Mouse (Mus musculus) spleen, postnatal 10 days (tissue): Measurements from ENCODE around the gene Celsr3.

Experiments
- DNase-seq, 2 experiments: peaks; one replicate each; pipeline ENCODE4 v3.0.0; 2021 to 2022; ENCODE audit warnings: low spot score in 2 of 2

Celsr3 gene

DNA sequence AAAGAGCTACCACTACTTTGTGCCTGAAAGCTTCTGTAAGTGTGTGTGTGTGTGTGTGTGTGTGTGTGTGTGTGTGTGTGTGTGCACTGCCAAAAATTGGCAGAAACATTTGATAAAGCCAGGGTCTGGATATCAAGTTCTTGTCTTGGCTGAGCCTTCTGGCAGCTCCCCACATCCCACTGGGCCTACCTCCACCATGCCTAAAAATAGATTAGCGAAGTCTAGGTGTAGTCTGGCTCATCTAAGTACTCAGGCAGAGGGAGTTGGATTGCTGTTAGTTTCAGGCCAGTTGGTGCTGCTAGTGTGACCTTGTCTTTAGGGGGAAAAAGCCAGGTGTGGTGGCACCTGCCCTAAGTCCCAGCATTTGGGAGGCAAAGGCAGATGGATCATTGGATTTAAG is 19.3 kb upstream of the Celsr3 start:
- peak in 1 of 2 experiments; percentile 40 for DNase-seq

DNA sequence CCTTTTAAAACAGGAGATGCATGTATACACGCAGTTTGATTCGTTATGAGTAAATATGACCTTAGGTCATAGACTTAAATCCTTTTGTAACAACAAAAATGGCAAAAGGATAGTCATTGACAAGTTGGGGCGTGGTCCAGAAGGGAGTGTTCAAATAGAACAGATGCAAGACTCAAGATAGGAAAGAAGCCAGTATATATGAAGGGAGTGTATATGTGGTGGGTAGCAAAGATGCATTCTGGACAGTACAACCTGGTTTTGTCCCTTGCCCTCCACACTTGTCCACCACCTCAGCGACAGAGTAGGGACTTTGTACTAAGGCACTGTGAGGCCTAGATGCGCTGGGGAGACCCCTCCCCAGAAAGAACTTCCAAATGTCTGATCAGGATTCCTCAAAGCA is 18.4 kb upstream of the Celsr3 start:
- peak in 1 of 2 experiments; percentile 50 for DNase-seq

DNA sequence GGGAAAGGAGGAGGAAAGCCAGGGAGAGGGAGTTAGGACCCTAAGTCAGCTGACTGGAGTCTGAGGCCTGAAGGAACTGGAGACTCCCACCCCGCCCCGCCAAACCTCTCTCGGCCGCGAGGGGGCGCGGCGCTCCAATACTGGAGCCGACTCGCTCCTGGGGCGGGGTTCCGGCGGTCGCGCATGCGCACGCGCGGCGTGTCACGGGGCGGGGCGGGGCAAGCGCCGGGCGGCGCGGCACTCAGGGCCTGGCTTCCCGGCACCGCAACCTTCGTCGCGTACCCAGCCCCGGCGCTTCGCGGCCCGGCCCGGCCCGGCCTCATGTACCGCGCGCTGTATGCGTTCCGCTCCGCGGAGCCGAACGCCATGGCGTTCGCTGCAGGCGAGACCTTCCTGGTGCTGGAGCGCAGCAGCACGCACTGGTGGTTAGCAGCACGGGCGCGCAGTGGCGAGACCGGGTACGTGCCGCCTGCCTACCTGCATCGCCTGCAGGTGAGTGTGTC is 17.9 kb upstream of the Celsr3 start, which contains the start of gene Nckipsd:
Gene Nckipsd (plus strand): TSS at position 206 of the 503 bp plus-strand sequence.
- DNase-seq, result peak; percentile 98

DNA sequence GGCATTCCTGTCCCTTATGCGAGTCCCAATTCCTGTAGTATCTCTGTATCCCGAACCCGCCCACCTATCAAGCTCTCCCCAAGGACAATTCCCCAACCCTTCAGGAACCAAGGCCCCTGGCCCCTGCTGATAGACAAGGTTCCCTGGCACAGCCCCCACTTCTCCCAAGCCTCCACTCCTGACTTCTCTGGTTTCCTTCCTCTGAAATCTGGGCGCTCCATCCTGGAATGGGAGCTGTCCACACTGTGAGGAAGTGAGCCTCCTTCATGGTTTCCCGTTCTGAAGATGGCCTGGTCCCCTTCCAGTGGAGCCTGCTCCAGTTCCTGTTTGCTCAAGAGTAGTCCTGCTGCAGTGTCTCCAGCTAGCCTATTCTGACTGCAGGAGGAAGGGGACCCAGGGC is 16.9 kb upstream of the Celsr3 start:
- DNase-seq, result no peak

DNA sequence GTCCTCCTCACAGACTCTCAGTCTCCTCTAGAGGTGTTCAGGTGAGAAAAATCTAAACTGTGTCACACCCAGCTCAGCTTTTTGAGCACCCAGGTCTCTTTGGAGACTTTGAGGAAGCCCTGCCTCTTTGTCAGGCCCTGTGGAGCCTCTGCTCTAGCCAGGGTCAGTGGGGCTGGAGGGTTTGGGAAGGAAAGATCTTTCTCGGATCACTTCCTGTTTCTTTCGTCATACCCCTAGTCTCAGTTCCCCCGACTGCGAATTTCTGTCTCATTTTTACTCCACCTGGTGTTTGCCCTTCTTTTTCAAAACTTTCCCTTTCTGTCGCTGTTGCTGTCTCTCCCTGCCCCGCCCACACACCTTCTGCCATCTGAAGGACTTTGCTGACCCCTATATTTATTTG is 16.4 kb upstream of the Celsr3 start:
- no peak for DNase-seq

DNA sequence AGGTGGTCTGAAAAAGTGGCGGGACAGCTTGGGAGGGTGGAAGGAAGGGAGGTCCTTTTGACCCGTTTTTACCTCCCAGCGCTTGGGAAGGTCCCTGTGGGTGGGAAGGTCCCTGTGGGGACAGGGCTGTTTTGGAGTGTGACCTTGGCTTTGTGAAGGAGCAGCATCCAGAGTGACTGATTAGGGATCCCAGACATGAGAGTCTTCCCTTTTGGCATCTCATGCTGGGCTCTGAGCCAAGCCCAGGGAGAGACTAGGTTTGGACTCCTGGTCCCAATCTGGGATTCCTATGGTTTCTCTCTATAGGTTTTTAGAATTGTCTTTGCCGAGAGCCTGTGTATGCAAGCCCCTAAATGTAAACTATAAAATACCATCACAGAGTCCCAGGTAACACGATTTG is 15.6 kb upstream of the Celsr3 start:
- no peak for DNase-seq

DNA sequence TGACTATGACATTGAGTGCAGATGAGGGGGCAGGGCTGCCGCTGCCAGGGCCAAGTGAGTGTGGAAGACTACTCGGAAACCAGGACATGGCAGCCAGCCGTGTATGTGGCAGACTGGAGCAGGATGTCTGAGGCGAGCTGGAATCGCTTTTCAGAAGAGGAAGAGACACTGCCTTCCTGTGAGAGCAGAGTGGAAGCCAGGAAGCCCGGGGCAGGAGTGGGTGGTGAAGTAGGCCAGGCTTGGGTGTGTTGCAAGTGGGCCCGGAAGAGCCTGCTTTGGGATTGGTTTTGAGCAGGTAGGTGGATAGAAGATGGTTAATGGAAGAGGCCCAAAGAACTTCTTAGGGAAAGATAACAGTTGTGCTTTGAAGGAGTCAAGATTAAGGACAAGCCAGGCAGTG is 10.6 kb upstream of the Celsr3 start:
- DNase-seq, result no peak

DNA sequence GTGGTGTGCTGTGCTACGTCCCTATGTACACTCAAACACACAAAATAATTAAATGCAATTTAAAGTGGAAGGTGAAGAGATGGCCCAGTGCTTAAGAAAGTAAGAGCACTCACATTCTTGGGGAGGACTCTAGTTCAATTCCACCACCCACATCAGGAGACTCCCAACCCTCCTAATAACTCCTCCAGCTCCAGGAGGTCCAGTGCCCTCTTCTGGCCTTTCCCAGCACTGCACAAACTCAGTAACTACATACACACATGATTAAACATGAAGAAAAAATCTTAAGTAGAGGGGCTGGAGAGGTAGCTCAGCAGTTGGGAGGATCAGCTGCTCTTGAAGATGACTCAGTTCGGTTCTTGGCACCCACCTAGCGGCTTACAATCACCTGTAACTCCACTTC is 6.6 kb upstream of the Celsr3 start:
- DNase-seq, result peak in 1 of 2 experiments; percentile 76

DNA sequence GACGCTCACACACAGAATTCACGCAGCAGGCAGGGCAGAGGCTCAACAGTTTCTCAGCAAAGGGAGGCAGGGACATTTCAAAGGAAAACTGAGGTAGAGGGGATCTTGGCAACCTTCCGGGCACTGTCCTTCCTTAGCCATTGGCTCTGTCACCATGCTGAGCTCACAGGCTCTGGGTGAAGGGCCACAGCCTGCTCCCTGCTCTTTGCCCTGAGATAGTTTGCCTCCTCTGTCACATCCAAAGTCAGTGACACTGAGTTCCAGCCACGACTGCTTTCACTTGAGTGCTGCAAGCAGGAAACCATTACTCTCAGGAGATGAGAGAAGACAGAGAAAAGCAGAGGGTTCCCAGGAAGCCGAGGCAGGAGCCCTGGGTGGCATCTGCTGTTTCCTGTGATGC is 6.0 kb upstream of the Celsr3 start:
- no peak for DNase-seq

DNA sequence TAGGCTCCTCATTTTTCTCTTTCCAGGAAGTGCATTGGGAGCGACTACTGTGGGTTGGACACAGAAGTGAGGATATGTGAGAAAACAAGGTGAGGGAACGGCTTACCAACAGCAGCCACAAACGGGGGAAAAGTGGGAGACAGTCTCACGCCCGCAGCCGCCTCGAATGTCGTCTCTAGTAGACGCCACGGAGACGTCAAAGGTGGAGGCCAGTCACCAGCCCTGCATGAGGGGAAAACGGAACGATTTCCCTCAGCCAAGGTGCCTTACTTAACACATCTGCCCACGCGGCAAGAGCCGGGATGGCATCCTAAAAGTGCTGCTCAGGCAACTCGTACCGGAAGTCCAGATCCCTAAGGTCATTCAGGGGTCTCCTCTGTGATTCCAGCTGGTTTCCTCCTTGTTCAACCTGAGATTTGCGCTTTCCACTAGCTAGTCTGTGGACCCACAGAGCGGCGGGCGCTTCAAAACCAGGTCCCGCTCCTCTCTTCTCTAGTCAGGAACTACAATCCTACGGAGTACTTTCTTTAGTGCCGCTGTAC is 1.9 kb upstream of the Celsr3 start:
- no peak for DNase-seq

DNA sequence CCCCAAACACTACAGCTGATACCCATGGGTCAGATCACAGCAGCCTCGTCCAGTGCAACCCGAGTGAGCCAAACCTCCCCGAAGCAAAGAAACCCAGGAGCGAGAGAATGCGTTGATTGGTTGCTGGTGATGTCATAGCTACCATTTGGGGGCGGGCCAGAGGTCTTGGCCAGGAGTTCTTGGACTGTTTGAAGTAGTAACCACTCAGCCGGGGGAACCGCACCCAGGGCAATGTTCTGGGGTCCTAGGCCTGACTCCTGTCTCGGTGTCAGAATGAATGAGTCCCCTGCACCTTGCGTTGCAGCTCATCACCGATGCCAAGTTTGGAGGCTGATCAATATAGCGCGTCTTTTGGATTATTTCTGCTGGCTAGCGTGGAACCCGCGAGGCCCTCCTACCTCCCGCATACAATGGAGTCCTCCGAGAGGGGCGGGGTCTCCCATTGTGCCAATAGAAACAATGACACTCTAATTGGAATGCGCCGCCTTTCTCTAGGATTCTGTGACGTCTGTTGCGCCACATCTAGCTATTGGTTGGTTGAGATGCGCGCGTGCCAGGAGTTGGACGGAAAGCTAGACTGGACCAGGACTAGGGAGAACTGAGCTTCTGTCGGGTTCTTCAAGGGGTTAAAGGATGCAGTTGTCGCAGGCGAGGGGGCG is 1.2 kb upstream of the Celsr3 start:
- DNase-seq, result no peak

DNA sequence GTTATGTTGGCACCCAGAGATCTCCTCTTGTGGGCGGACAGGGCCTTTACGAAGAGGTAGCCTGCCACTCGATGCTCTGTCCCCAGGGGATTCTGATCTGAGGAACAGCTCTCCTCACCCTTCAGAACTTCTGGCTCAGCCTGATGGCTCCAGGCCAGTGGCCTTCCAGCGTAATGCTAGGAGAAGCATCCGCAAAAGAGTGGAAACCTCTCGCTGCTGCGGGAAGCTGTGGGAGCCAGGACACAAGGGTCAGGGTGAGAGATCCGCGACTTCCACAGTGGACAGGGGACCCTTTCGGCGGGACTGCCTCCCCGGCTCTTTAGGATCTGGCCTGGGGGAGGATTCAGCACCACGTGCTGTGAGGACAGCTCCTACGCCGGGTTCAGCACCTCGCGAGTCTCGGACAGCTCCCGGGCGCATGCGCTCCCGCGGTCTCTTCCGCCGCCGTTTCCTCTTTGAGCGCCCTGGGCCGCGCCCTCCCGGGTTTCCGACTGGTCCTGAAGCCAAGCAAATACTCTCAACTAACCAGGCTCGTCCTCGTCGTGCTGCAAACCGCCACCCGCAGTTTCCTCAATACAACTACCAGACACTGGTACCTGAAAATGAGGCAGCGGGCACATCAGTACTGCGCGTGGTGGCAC is 700 bp downstream of the Celsr3 start:
- DNase-seq, result peak; percentile 78 to 80

DNA sequence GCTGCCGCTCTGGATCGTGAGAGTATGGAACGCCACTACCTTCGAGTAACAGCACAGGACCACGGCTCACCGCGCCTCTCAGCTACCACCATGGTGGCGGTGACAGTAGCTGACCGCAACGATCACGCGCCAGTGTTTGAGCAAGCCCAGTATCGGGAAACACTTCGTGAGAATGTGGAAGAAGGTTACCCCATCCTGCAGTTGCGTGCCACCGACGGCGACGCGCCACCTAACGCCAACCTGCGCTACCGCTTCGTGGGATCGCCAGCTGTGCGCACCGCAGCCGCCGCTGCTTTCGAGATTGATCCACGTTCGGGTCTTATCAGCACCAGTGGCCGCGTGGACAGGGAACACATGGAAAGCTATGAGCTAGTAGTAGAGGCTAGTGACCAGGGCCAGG is 1.3 kb downstream of the Celsr3 start:
- no peak for DNase-seq

DNA sequence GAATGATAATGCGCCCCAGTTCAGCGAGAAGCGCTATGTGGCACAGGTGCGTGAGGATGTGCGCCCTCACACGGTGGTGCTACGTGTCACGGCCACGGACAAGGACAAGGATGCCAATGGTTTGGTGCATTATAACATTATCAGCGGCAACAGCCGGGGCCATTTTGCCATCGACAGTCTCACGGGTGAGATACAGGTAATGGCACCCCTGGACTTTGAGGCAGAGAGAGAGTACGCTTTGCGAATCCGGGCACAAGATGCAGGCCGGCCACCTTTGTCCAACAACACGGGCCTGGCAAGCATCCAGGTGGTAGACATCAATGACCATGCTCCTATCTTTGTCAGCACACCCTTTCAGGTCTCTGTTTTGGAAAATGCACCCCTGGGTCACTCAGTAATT is 1.8 kb downstream of the Celsr3 start:
- DNase-seq, result no peak

DNA sequence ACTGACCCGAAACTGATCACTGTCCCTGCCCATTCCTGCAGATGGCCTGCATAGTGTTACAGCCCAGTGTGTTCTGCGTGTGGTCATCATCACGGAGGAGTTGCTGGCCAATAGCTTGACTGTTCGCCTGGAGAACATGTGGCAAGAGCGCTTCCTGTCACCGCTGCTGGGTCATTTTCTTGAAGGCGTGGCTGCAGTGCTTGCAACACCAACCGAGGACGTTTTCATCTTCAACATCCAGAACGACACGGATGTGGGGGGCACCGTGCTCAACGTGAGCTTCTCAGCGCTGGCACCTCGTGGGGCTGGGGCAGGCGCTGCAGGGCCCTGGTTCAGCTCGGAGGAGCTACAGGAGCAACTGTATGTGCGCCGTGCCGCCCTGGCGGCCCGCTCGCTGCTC is 5.5 kb downstream of the Celsr3 start:
- DNase-seq, result peak in 1 of 2 experiments; percentile 33

DNA sequence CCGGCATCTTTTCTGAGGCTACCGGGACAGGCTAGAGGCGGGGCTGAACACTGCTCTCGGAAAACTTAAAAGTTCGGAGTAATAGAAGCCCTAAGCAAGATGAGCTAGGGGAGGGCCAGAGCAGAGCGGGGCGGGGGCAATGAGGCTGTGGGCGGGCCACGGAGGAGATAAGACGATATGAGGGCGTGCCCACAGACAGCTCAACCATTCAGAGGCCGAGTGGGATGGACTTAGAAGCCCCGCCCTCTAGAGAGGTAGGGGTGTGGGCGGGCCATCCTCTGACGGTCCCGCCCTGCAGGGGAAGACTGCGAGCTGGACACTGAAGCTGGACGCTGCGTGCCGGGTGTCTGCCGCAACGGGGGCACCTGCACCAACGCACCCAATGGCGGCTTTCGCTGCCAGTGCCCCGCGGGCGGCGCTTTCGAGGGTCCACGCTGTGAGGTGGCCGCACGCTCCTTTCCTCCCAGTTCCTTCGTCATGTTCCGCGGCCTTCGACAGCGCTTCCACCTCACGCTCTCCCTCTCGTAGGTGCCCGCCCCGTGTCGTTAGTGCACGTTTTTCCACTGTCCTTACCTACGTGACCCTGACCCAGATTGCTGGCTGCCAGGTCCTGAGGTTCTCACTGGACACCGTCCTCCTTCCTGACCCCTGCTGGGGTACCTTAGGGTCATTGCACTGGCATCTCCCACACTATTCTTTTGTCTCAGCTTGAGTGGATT is 6.4 kb downstream of the Celsr3 start:
- peak; percentile 41 to 86 for DNase-seq

DNA sequence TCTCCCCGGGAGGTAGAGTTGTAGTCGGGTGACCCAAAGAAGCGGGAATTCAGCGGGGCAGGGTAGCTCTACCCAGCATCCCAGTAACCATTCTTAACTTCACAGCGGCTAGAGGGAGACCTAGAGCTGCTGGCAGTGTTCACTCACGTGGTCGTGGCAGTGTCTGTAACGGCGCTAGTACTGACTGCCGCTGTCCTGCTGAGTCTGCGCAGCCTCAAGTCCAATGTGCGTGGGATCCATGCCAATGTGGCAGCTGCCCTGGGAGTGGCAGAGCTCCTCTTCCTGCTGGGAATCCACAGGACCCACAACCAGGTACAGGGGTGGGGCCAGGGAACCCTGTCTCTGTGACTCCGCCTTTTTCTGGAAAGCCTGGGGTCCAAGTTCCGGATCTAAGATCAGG is 16.9 kb downstream of the Celsr3 start:
- DNase-seq, result no peak

DNA sequence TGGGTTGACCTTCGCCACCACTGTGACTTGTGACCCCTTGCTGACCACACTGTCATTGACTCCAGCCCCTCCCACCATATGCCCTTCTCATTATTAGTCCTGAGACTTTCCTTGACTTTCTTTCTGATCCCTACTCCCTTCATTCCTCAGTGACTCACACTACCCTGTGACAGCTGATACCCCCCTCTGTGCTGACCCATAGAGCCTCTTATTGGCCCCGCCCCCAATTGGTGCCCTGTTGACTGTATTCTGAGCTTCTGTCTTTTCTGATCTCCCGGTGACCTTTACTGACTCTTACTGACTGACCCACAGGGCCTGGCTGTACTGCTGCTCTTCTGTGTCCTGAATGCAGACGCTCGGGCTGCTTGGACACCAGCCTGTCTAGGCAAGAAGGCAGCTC is 19.3 kb downstream of the Celsr3 start:
- DNase-seq, result no peak

DNA sequence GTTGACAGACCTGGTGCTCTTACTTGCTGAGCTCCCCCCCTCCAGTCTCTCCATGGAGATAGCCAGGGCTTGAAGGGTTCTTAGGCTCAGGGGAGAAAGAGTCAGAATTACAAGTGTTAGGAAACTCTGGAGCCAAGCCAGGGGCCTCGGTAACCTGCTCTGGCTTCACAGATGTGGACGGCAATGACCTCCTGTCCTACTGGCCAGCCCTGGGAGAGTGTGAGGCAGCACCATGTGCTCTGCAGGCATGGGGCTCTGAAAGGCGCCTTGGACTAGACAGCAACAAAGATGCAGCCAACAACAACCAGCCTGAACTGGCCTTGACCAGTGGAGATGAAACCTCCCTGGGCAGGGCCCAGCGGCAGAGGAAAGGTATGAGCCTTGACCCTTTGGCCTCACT is 21.3 kb downstream of the Celsr3 start:
- DNase-seq, result no peak

DNA sequence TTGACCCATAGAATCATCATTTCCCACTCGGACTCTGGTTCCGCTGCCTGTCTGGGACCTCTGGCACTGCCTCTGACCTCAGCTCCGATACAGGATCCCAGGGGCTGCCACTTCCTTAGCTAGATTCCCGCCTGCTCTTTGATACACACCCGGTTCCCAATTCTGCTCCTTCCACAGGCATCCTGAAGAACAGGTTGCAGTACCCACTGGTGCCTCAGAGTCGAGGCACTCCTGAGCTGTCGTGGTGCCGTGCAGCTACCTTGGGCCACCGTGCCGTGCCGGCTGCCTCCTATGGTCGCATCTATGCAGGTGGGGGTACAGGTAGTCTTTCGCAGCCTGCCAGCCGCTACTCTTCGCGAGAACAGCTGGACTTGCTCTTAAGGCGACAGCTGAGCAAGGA is 22.3 kb downstream of the Celsr3 start:
- DNase-seq, result no peak

DNA sequence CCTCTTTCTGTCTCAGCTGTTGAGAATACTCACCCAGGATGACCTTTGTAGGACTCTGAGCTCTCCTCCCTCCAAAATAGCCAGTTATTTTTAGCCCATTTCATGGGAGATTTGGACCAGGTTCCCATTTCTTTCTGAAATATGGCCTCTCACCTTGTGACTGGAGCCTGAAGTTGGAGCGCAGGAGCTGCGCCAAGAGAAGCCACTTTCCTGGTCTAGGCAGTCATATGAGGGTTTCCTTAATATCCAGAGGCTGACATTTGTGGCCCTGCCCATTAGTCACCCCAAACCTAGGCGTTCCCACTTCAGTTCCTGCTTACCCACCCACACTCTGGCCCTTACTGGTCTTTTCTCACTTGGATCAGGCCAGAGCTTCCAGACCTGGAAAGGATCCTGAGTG is 26.9 kb downstream of the Celsr3 start, which contains the start of gene Slc26a6:
Gene Slc26a6 (plus strand): TSS at position 308 of the 400 bp plus-strand sequence.
- DNase-seq, result no peak

DNA sequence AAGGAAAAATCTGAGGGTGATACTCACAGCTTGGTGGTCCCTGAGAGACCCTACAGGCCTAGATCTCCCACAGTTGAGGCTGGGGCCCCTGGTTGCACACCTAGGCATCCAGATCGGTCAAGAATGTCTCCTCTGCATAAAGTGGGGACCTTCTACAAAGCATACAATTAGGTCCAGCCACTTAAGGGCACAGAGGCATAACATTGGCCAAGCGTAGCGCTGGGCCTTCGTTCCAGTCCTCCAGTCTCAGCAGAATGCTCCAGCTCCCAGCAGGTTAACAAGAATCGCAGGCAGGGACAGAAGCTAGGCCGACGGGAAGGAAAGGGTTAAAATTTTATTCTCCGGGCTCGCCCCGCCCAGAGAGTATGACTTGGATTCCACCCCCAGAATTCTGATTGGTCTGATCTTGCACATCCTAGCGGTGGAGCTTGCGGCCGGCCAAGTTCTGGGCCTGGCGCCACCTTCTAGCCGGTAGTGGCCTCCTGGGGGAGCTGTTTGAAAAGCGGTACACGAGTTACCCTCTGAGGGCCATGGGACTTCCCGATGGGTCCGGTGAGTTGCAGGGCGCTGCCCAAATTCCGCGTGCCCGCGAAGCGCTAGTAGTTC is 27.6 kb downstream of the Celsr3 start:
- DNase-seq, result peak in 1 of 2 experiments; percentile 88
